Mouse (Mus musculus) ES-E14 (cell line): Measurements from ENCODE around the gene Zfp692. TPM values are rescaled to one million over a fixed set of nuclear protein-coding genes. Genes with fewer than 3 reads are reported as not detected.
"Not testable (repeated sequence)": the region's sequence is repeated elsewhere in the genome, so short reads cannot be mapped to it uniquely, and the experiment has no call there.

ENCODE experiments used
- DNase-seq: peaks from one replicate; pipeline ENCODE4 v3.0.0-alpha.2; 2013; ENCODE audit warnings: low read depth, low spot score
- H3K27ac ChIP-seq: 2 replicates; pipeline ENCODE4 v1.5.1; 2012; ENCODE audit warnings: low read depth, mild to moderate bottlenecking, low read length, moderate library complexity, mixed read lengths; ENCODE audit not compliant: poor library complexity, insufficient read depth, severe bottlenecking
- H3K36me3 ChIP-seq: 2 replicates; pipeline ENCODE4 v1.6.1; 2012; ENCODE audit warnings: mild to moderate bottlenecking, low read length, moderate library complexity, mixed read lengths; ENCODE audit not compliant: control insufficient read depth, poor library complexity, insufficient read depth, severe bottlenecking
- H3K4me1 ChIP-seq, 2 experiments: fragments of 150-350 bp in 1 of 2; sonication (generic) in 1 of 2; 2 replicates each; pipeline ENCODE4 v1.6.1; 2012; ENCODE audit warnings: low read length in 2 of 2, mild to moderate bottlenecking in 1 of 2, mixed read lengths in 1 of 2; ENCODE audit not compliant: control insufficient read depth in 2 of 2, insufficient read depth in 2 of 2, poor library complexity in 1 of 2
- H3K4me3 ChIP-seq, 2 experiments: fragments of 150-350 bp in 1 of 2; sonication (generic) in 1 of 2; 2 replicates each; pipeline ENCODE4 v1.5.1; 2012; ENCODE audit warnings: low read length in 2 of 2, low read depth in 1 of 2, mild to moderate bottlenecking in 1 of 2, mixed read lengths in 1 of 2; ENCODE audit not compliant: insufficient read depth in 1 of 2, poor library complexity in 1 of 2, severe bottlenecking in 1 of 2
- H3K9ac ChIP-seq: 2 replicates; pipeline ENCODE4 v1.6.1; 2012; ENCODE audit warnings: low read depth, mild to moderate bottlenecking, low read length, mixed read lengths; ENCODE audit not compliant: poor library complexity, insufficient read depth, severe bottlenecking
- H3K9me3 ChIP-seq: fragments of 150-350 bp; sonication (generic); 2 replicates; pipeline ENCODE4 v1.6.1; 2012; ENCODE audit warnings: low read depth, mild to moderate bottlenecking, low read length; ENCODE audit not compliant: control insufficient read depth, insufficient read depth
- CHD2 ChIP-seq: IDR thresholded peaks from 2 replicates; pipeline ENCODE4 v1.6.1; 2014; ENCODE audit warnings: mild to moderate bottlenecking, low read depth, low read length, inconsistent platforms
- HCFC1 ChIP-seq: IDR thresholded peaks from 2 replicates; pipeline ENCODE4 v1.6.1; 2012; ENCODE audit warnings: low read length, inconsistent platforms, borderline replicate concordance; ENCODE audit not compliant: insufficient read depth
- MAFK ChIP-seq: IDR thresholded peaks from 2 replicates; pipeline ENCODE4 v1.6.1; 2014; ENCODE audit warnings: mild to moderate bottlenecking, low read depth, low read length, inconsistent platforms; ENCODE audit not compliant: insufficient read depth
- ZC3H11A ChIP-seq: IDR thresholded peaks from 2 replicates; pipeline ENCODE4 v1.6.1; 2012; ENCODE audit warnings: low read depth, mild to moderate bottlenecking, inconsistent platforms, low read length, borderline replicate concordance
- ZNF384 ChIP-seq: IDR thresholded peaks from 2 replicates; pipeline ENCODE4 v1.6.1; 2012; ENCODE audit warnings: low read depth, low read length, inconsistent platforms
- in situ Hi-C, 2 experiments: fragments of 600-800 bp; cut with MboI; formaldehyde crosslinking; loops; one replicate each; pipeline ENCODE4 v1.15.1; 2025; ENCODE audit warnings: low sequenced_read_pairs in 2 of 2, inconsistent platforms in 1 of 2; ENCODE audit not compliant: unreplicated experiment in 2 of 2
- total RNA-seq: library from RNA; depleted of rRNA; stranded (reverse); fragments of 300-350 nt; gene quantifications from 2 replicates; pipeline ENCODE4 v1.2.3, GENCODE M21; 2012

Zfp692 gene
- total RNA-seq, 1 experiment = 28.0 TPM

DNA sequence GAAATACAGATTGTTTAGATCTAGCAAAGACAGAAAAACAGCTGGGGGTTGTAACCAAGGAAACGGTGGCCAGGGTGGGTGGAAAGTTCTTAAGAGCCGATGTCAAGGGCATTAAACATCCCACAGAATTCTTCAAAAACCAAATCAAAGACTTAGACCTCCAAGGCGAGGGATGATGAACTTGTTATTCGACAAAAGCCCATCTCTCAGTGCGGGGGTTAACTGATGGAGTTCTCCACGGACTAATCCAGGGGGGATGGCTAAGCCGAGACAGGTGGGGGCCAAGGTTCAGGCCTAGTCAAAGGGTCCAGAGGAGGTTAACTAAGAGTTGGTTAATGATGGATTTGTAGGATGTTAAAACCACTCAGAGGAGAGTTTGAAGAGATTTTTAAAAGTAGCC is 3.3 kb upstream of the Zfp692 start:
- Histone ChIP-seq H3K36me3 (0 out of 2 replicates have a peak, but pooled peaks cover under 1% of the 10 kb centered on the region), H3K9ac (no peak overlapping the region), H3K4me1 (peaks cover 2 to 3% of the 10 kb centered on the region in 2 experiments; a peak in 1 of 4 replicates), H3K27ac (no peak overlapping the region), H3K4me3 (no peak overlapping the region), H3K9me3 (no peaks in the 10 kb centered on the region)
- TF ChIP-seq ZC3H11A = no peak
- TF ChIP-seq MAFK = no peak
- no peak for TF ChIP-seq ZNF384
- TF ChIP-seq CHD2 = no peak
- TF ChIP-seq HCFC1 = no peak
- in situ Hi-C loops = no loop called here
- no peak for DNase-seq

DNA sequence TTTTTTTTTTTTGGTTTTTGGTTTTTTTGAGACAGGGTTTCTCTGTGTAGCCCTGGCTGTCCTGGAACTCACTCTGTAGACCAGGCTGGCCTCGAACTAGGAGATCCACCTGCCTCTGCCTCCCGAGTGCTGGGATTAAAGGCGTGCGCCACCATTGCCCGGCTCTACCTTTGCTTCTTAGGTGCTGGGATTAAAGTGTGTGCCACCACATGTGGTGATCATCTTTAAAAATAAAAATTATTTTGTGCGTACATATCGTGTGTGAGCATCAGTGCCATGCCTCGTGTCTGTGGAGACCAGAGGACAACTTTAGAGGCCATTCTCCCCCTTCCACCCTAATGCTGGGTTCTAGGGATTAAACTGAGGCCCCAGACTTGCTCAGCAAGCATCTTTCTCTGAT is 1.6 kb upstream of the Zfp692 start:
- H3K4me1 ChIP-seq, H3K9me3 ChIP-seq, H3K27ac ChIP-seq, DNase-seq, H3K9ac ChIP-seq, H3K4me3 ChIP-seq, in situ Hi-C loops: not testable (repeated sequence)
- peaks cover 14% of the 10 kb centered on the region; the same call in 1 of the 2 replicates for H3K36me3 ChIP-seq

DNA sequence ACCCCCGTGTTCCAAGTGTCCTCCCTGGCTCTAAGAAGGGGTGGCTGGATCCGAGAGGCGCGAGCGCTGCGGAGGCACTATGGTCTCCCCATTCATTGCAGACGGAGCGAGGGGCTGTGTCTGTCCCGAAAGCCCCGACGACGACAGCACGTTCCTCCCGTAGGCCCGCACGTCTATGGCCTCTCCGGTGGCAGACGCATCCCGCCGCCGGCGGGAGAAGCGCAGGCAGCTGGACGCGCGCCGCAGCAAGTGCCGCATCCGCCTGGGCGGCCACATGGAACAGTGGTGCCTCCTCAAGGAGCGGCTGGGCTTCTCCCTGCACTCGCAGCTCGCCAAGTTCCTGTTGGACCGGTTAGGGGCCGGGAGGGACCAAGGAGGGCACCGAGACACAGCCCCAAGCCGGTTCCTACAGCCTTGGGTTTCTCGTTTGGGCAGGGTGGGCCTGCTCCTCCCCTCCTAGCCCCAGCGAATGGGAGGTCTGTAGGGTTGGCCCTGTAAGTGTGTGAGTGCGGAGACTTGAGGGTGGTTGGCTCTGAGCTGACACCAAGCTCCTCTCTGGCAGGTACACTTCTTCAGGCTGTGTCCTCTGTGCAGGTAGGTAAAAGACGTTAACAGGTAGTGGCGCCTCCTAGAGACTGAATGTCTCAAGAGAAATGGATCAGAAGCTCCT is 677 bp downstream of the Zfp692 start:
- Histone ChIP-seq H3K4me1 (peaks cover 2 to 3% of the 10 kb centered on the region in 2 experiments; a peak in 1 of 4 replicates), H3K9ac (peak overlapping the region; percentile 80), H3K36me3 (peaks cover 18% of the 10 kb centered on the region; the same call in 1 of the 2 replicates), H3K4me3 (peak overlapping the region; percentile 69 to 77), H3K9me3 (no peaks in the 10 kb centered on the region), H3K27ac (no peak overlapping the region)
- in situ Hi-C loops = no loop called here
- no peak for TF ChIP-seq ZC3H11A
- TF ChIP-seq HCFC1 = peak; percentile 51; the same call in 1 of the 2 replicates
- peak; percentile 50 for DNase-seq

DNA sequence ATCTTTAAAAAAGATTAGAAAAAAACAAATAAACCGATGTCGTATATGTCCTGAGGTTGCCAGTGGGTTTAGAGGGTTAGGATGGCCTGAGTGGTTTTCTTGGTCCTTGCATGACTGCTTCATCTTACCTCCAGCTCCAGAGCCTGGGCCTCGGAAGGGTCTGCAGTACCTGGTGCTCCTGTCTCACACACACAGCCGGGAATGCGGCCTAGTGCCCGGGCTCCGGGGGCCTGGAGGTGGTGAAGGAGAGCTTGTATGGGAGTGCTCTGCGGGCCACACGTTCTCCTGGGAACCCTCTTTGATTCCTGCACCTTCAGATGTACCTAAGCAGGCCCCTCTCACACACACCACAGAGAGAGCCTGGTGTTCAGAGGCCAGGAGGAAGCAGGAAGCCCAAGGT is 1.8 kb downstream of the Zfp692 start:
- no peak for TF ChIP-seq MAFK
- no peak for TF ChIP-seq ZNF384
- TF ChIP-seq ZC3H11A = no peak
- no peak for TF ChIP-seq CHD2
- TF ChIP-seq HCFC1 = no peak
- peaks cover 2 to 3% of the 10 kb centered on the region in 2 experiments; a peak in 1 of 4 replicates for H3K4me1 ChIP-seq
- H3K36me3 ChIP-seq = peaks cover 18% of the 10 kb centered on the region; the same call in 1 of the 2 replicates
- no peak overlapping the region for H3K4me3 ChIP-seq
- in situ Hi-C loops = no loop called here
- no peaks in the 10 kb centered on the region for H3K9me3 ChIP-seq
- DNase-seq = no peak
- H3K27ac ChIP-seq = no peak overlapping the region; the same call in 1 of the 2 replicates
- no peak overlapping the region for H3K9ac ChIP-seq

DNA sequence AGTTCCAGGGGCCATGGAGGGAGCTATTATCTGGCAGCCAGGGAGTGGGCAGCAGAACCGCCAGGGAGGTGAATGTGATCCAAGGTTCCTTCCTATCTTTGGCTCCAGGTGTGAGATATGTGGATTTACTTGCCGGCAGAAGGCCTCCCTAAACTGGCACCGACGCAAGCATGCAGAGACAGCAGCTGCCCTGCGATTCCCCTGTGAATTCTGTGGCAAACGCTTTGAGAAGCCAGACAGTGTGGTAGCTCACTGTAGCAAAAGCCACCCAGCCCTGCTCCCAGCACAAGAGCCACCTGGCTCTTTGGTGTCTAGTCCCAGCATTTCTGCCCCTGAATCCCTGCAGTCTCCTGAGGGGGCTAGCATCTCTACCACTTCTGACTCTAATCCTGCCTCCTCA is 7.2 kb downstream of the Zfp692 start:
- in situ Hi-C loops = no loop called here
- Histone ChIP-seq H3K9me3 (no peaks in the 10 kb centered on the region), H3K27ac (no peak overlapping the region), H3K4me3 (no peak overlapping the region), H3K9ac (no peak overlapping the region), H3K36me3 (peaks cover 21% of the 10 kb centered on the region), H3K4me1 (no peaks in the 10 kb centered on the region)
- no peak for DNase-seq
- TF ChIP-seq ZC3H11A (no peak), ZNF384 (no peak), MAFK (no peak)
